In genomic region chr10:121497968-121498367, GRCm38 (mm10) we compare ENCODE assay signal across 10 mouse cellular contexts. TPM values are rescaled to one million over a fixed set of nuclear protein-coding genes. Genes with fewer than 3 reads are reported as not detected.
A peak's percentile ranks its signal among the peaks of the same experiment; 100 is the strongest.
DNase-seq lines count a peak whose midpoint lies in the region; ATAC-seq and TF ChIP-seq lines count a peak whose summit lies in the region.
"Had no signal": no experiment of that assay in that cellular context is flagged by ENCODE, and none has a peak within 500 bp of the region (broad histone marks: within the 10 kb centered on the region; RNA-seq: fewer than 3 reads in every experiment).

No protein-coding gene starts in this region.

- H3K4me1 ChIP-seq in heart, embryonic 15.5 days (replicated peaks), result peaks cover 3% of the 10 kb centered on the region
- peaks cover 15% of the 10 kb centered on the region for H3K4me1 ChIP-seq in lung, adult 2 months (ENCODE audit: control insufficient read depth, insufficient read depth, low read length)

- TF ChIP-seq CTCF in lung, adult 2 months (IDR thresholded peaks at IDR 0.05; ENCODE audit: insufficient read depth, low read length), result no peak

- intact Hi-C loops in heart, postnatal 10 days (cut with DNase I), result loop anchor here (2.0 kb wide), 1 partner anchor 21 kb away; the partner anchor contains the start of gene Rassf3
- intact Hi-C loops in left cerebral cortex, postnatal 4 days (cut with DNase I), result no loop called here

- no peak for ATAC-seq in heart, embryonic 15.5 days (replicated peaks; ENCODE audit: insufficient number of reproducible peaks, insufficient read depth, low FRiP score, low read depth)

- no peaks in the 10 kb centered on the region for H3K36me3 ChIP-seq in heart, embryonic 15.5 days

- H3K9ac ChIP-seq in heart, embryonic 15.5 days, result no peak overlapping the region

- H3K27me3 ChIP-seq in heart, embryonic 15.5 days, result no peaks in the 10 kb centered on the region

- peak; percentile 92 for DNase-seq in heart, adult 11 months
- no peak for DNase-seq in heart, postnatal 10 days
- peak; percentile 38 for DNase-seq in CD4-positive helper T cell, adult 2 months (ENCODE audit: low read depth, low spot score)
- no peak for DNase-seq in lung, adult 2 months
- no peak for DNase-seq in layer of hippocampus, postnatal 25 days (ENCODE audit: extremely low spot score in 1 of 2, low spot score in 1 of 2)
- no peak for DNase-seq in cerebellum, adult 9-11 months
- DNase-seq in left cerebral cortex, postnatal 4 days, result no peak
- DNase-seq: gastrocnemius, postnatal 14 days; right cerebral cortex, postnatal 4 days had no signal

- no peak overlapping the region for H3K4me3 ChIP-seq in heart, embryonic 15.5 days
- peak overlapping the region; percentile 5 for H3K4me3 ChIP-seq in lung, adult 2 months (replicated peaks; ENCODE audit: extremely low read depth, low read depth, low read length)

- TF ChIP-seq POLR2A in lung, adult 2 months (IDR thresholded peaks at IDR 0.05; ENCODE audit: borderline replicate concordance, extremely low read depth, low read depth, low read length), result peak; percentile 20; the same call in 1 of the 2 replicates

- H3K27ac ChIP-seq in heart, embryonic 15.5 days, result peak overlapping the region; percentile 41

- WGBS in heart, embryonic 15.5 days, result 58% methylated on average over 7 of the region's 7 CpGs
- WGBS in lung, adult 2 months, result 28% methylated on average over 7 of the region's 7 CpGs

- H3K9me3 ChIP-seq in heart, embryonic 15.5 days (replicated peaks), result no peaks in the 10 kb centered on the region

- no peak overlapping the region for H3K4me2 ChIP-seq in heart, embryonic 15.5 days

RNA-seq across cellular contexts. Expression of gene Rassf3, which starts 21.8 kb away (rescaled TPM):
- total RNA-seq in heart, postnatal 10 days (2021), result 100 to 1,000 TPM in 1 of 2 experiments, 10 to 100 TPM in 1; 98.8 to 116 TPM
- polyA plus RNA-seq in heart, embryonic 15.5 days (2015; fragmentation: Nextera tagmentation; extraction: Ambion mirVana), result 20.9 and 22.2 TPM in 2 replicates
- 66.7 and 97.0 TPM in 2 replicates for polyA plus RNA-seq in lung, adult 2 months (2012; rRNA removed)
- 10 to 100 TPM in 1 of 2 experiments, 1 to 10 TPM in 1; 7.6 to 10.4 TPM for total RNA-seq in layer of hippocampus, postnatal 25 days (2021)
- total RNA-seq in left cerebral cortex, postnatal 4 days (2021), result 10 to 100 TPM; 17.4 to 22.9 TPM

Comparison
In these comparisons a context has a peak if more than half of its experiments do, and no peak if none do; other contexts are left out.
1. DNase-seq: peak in heart, adult 11 months (single experiment) and CD4-positive helper T cell, adult 2 months (single experiment); none in heart, postnatal 10 days (0 of 2), lung, adult 2 months (single experiment), layer of hippocampus, postnatal 25 days (0 of 2), cerebellum, adult 9-11 months (single experiment) and left cerebral cortex, postnatal 4 days (single experiment).
2. RNA of gene Rassf3, which starts 21.8 kb away (total RNA-seq): 98.8 to 116 TPM in heart, postnatal 10 days; 17.4 to 22.9 TPM in left cerebral cortex, postnatal 4 days and 7.6 to 10.4 TPM in layer of hippocampus, postnatal 25 days; every median in the first group is over 4 times any median in the second.